Comparison of ENCODE assay signal across 9 mouse cellular contexts in genomic region chr17:34862416-34863081, GRCm38 (mm10). TPM values are rescaled to one million over a fixed set of nuclear protein-coding genes. Genes with fewer than 3 reads are reported as not detected.
DNase-seq lines count a peak whose midpoint lies in the region; ATAC-seq and TF ChIP-seq lines count a peak whose summit lies in the region.
"Had no signal": no experiment of that assay in that cellular context is flagged by ENCODE, and none has a peak within 500 bp of the region (broad histone marks: within the 10 kb centered on the region; RNA-seq: fewer than 3 reads in every experiment).

Cfb (minus strand) TSS chr17:34862518.

- H3K9me3 ChIP-seq in limb, embryonic 13.5 days = no peaks in the 10 kb centered on the region
- H3K9me3 ChIP-seq in limb, embryonic 10.5 days (replicated peaks) = no peaks in the 10 kb centered on the region
- no peaks in the 10 kb centered on the region for H3K9me3 ChIP-seq in kidney, postnatal 0 days (replicated peaks; ENCODE audit: low read length)
- H3K9me3 ChIP-seq in stomach, embryonic 15.5 days = no peaks in the 10 kb centered on the region

- DNase-seq in limb, embryonic 10.5 days (ENCODE audit: low spot score) = no peak
- no peak for DNase-seq in kidney, postnatal 0 days (ENCODE audit: low spot score)
- no peak for DNase-seq in heart, adult 18-20 months
- no peak for DNase-seq in gastrocnemius, adult 8-10 months (ENCODE audit: low spot score in 2 of 2)
- DNase-seq: heart, postnatal 4 days had no signal

- H3K4me3 ChIP-seq in limb, embryonic 13.5 days = no peak within 1 kb of the TSS
- H3K4me3 ChIP-seq in limb, embryonic 10.5 days = no peak within 1 kb of the TSS
- no peak within 1 kb of the TSS for H3K4me3 ChIP-seq in brown adipose tissue, adult 24 weeks (ENCODE audit: insufficient read depth, low read depth, low read length)
- H3K4me3 ChIP-seq in kidney, postnatal 0 days (replicated peaks; ENCODE audit: low read depth, low read length) = no peak within 1 kb of the TSS
- no peak within 1 kb of the TSS for H3K4me3 ChIP-seq in stomach, embryonic 15.5 days (replicated peaks)

- peaks cover 8% of the 10 kb centered on the region for H3K36me3 ChIP-seq in limb, embryonic 13.5 days
- H3K36me3 ChIP-seq in limb, embryonic 10.5 days = peaks cover 12% of the 10 kb centered on the region
- H3K36me3 ChIP-seq in kidney, postnatal 0 days (ENCODE audit: insufficient read depth, low read length) = no peaks in the 10 kb centered on the region
- H3K36me3 ChIP-seq in stomach, embryonic 15.5 days = no peaks in the 10 kb centered on the region; the same call in 1 of the 2 replicates

- TF ChIP-seq CTCF in kidney, postnatal 0 days (IDR thresholded peaks at IDR 0.05; ENCODE audit: low read depth) = no peak

- no peak within 1 kb of the TSS for H3K27ac ChIP-seq in limb, embryonic 13.5 days
- H3K27ac ChIP-seq in limb, embryonic 10.5 days = no peak within 1 kb of the TSS; the same call in 1 of the 2 replicates
- peak within 1 kb of the TSS; percentile 49; the same call in 1 of the 2 replicates for H3K27ac ChIP-seq in brown adipose tissue, adult 24 weeks (replicated peaks; ENCODE audit: low read depth, low read length)
- H3K27ac ChIP-seq in kidney, postnatal 0 days = peak within 1 kb of the TSS; percentile 64
- no peak within 1 kb of the TSS for H3K27ac ChIP-seq in stomach, embryonic 15.5 days

- WGBS in limb, embryonic 13.5 days = 54% methylated on average over 8 of the region's 8 CpGs
- WGBS in limb, embryonic 10.5 days = 68% methylated on average over 8 of the region's 8 CpGs
- 23% methylated on average over 8 of the region's 8 CpGs for WGBS in kidney, postnatal 0 days
- 40% methylated on average over 8 of the region's 8 CpGs for WGBS in stomach, embryonic 15.5 days

- H3K4me1 ChIP-seq in limb, embryonic 13.5 days = no peaks in the 10 kb centered on the region
- peaks cover 17% of the 10 kb centered on the region for H3K4me1 ChIP-seq in limb, embryonic 10.5 days
- H3K4me1 ChIP-seq in brown adipose tissue, adult 24 weeks (ENCODE audit: control insufficient read depth, insufficient read depth, insufficient read length, low read length) = no peaks in the 10 kb centered on the region
- H3K4me1 ChIP-seq in kidney, postnatal 0 days (replicated peaks; ENCODE audit: insufficient read depth, low read length) = 0 out of 2 replicates have a peak, but pooled peaks cover 10% of the 10 kb centered on the region
- H3K4me1 ChIP-seq in stomach, embryonic 15.5 days = no peaks in the 10 kb centered on the region

- no peak within 1 kb of the TSS for H3K4me2 ChIP-seq in limb, embryonic 13.5 days (replicated peaks)
- H3K4me2 ChIP-seq in kidney, postnatal 0 days (ENCODE audit: low read length) = peak within 1 kb of the TSS; percentile 8
- no peak within 1 kb of the TSS for H3K4me2 ChIP-seq in stomach, embryonic 15.5 days

- peaks cover 4% of the 10 kb centered on the region; the same call in 1 of the 2 replicates for H3K27me3 ChIP-seq in limb, embryonic 13.5 days
- no peaks in the 10 kb centered on the region for H3K27me3 ChIP-seq in limb, embryonic 10.5 days (ENCODE audit: low read depth, poor library complexity, severe bottlenecking)
- H3K27me3 ChIP-seq in kidney, postnatal 0 days (ENCODE audit: insufficient read depth, low read length) = no peaks in the 10 kb centered on the region
- no peaks in the 10 kb centered on the region for H3K27me3 ChIP-seq in stomach, embryonic 15.5 days (replicated peaks)

- ATAC-seq in limb, embryonic 13.5 days (ENCODE audit: low FRiP score, low read depth) = no peak
- ATAC-seq in kidney, postnatal 0 days (replicated peaks; ENCODE audit: low FRiP score, low read depth) = peak; percentile 69; the same call in 1 of the 2 replicates
- peak; percentile 50 for ATAC-seq in stomach, embryonic 15.5 days (ENCODE audit: insufficient read depth, low FRiP score, low read depth)
- ATAC-seq: lung, postnatal 0 days had no signal

- peak within 1 kb of the TSS; percentile 10 for H3K9ac ChIP-seq in limb, embryonic 13.5 days
- H3K9ac ChIP-seq in kidney, postnatal 0 days (ENCODE audit: low read depth, low read length) = no peak within 1 kb of the TSS
- H3K9ac ChIP-seq in stomach, embryonic 15.5 days = no peak within 1 kb of the TSS

RNA-seq across cellular contexts. Expression of gene Cfb, which starts in this region (rescaled TPM):
- 1.9 and 2.0 TPM in 2 replicates for polyA plus RNA-seq in limb, embryonic 13.5 days (2015; fragmentation: Nextera tagmentation; extraction: Ambion mirVana)
- polyA plus RNA-seq in limb, embryonic 10.5 days (2016; fragmentation: Nextera tagmentation; extraction: Ambion mirVana) = 2.1 and 2.5 TPM in 2 replicates
- polyA plus RNA-seq in brown adipose tissue, adult 24 weeks (2012; ENCODE audit: insufficient read depth, insufficient read length, missing spikeins) = 29.3 and 35.1 TPM in 2 replicates
- polyA plus RNA-seq in kidney, postnatal 0 days (2015; fragmentation: Nextera tagmentation; extraction: Ambion mirVana) = 21.1 and 25.6 TPM in 2 replicates
- 20.8 and 30.4 TPM in 2 replicates for polyA plus RNA-seq in stomach, embryonic 15.5 days (2015; fragmentation: Nextera tagmentation; extraction: Ambion mirVana)
- total RNA-seq in heart, adult 18-20 months (2021) = 10 to 100 TPM in 1 of 2 experiments, 1 to 10 TPM in 1; 3.3 to 13.7 TPM
- 1 to 10 TPM in 3 of 4 experiments, under 1 TPM in 1; 0.56 to 6.3 (median 2.8) TPM for total RNA-seq in gastrocnemius, adult 8-10 months (2022)

Comparison
In these comparisons a context has a peak if more than half of its experiments do, and no peak if none do; other contexts are left out.
1. H3K27ac ChIP-seq: peak in brown adipose tissue, adult 24 weeks (single experiment) and kidney, postnatal 0 days (single experiment); none in limb, embryonic 13.5 days (single experiment), limb, embryonic 10.5 days (single experiment) and stomach, embryonic 15.5 days (single experiment).